Mouse (Mus musculus) lung, adult 2 months (tissue): ENCODE data around the gene Tmem132b.

Source experiments
- CTCF ChIP-seq: fragments of 200-500 bp; IDR thresholded peaks from 2 replicates; pipeline ENCODE4 v1.5.1; 2011; ENCODE audit warnings: mild to moderate bottlenecking, low read length, control low read depth; ENCODE audit not compliant: insufficient read depth
- POLR2A ChIP-seq: fragments of 200-500 bp; IDR thresholded peaks from 2 replicates; pipeline ENCODE4 v1.6.1; 2011; ENCODE audit warnings: low read depth, mild to moderate bottlenecking, control low read depth, low read length, borderline replicate concordance; ENCODE audit errors: extremely low read depth

DNA sequence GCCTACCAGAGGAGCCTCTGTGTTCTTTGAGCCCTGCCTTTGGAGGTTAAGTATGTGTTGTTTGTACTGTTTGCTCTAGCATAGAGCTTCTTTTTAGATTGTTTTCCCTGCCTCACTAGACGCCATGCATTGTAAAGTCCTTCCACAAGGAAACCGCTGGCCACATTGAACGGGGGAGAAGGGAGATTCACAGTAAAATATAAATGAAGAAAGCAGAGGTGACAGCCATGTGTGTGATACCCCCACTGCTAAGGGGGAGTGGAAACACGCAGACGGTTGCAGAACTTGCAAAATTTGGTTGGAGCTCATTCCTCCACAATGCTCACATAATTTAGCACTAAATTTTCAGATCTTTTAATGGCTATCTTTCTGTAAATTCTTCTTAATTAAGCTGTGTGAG, 305.2 kb downstream of the Tmem132b start:
- TF ChIP-seq CTCF (no peak), POLR2A (no peak)
